Mouse (Mus musculus) T-helper 1 cell (primary cell): ENCODE measurements around the gene Gm21488.
"Not testable (repeated sequence)": the region's sequence is repeated elsewhere in the genome, so short reads cannot be mapped to it uniquely, and the experiment has no call there.

Experiments
- in situ Hi-C: fragments of 300-600 bp; cut with MboI, MseI; formaldehyde crosslinking; loops from one replicate; pipeline ENCODE4 v1.15.1; 2025; ENCODE audit warnings: high pct_unique_total_duplicates

Gm21488 gene

GRCm38 (mm10) chrY:27521820-27522219 is at the start of gene Gm21488:
Gene Gm21488, minus strand, starts transcription at chrY:27521920.
- in situ Hi-C loops = not testable (repeated sequence)
